Mouse (Mus musculus) lung, postnatal 0 days (tissue): ENCODE measurements around the gene Zfp704.

Experiments used
- CTCF ChIP-seq: IDR thresholded peaks from 2 replicates; pipeline ENCODE4 v1.5.1; 2016; ENCODE audit warnings: antibody characterized with exemption, mild to moderate bottlenecking
- EP300 ChIP-seq: IDR thresholded peaks from 2 replicates; pipeline ENCODE4 v1.6.1; 2016; ENCODE audit warnings: antibody characterized with exemption, mild to moderate bottlenecking, control low read depth

DNA sequence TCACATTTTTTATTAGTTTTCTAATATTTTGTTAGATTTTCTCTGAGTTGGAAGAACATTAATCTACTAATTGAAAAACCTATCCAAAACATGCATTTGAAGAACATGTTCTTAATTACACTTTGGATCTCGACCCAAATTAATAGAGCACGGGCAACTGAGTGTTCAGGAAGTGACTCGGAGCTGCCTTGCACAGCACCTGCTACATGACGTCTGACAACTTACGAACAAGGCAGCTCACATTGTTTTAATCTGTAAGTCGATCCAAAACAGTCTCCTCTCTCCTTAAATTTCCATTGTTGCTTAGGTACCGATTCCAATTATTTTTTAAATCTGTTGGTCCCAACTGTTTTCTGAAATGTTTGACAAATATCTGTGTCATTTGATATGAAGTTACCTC lies 15.4 kb downstream of the Zfp704 start:
- TF ChIP-seq CTCF (no peak), EP300 (no peak)
